Mouse (Mus musculus): ENCODE data around the gene E330017A01Rik. TPM values are rescaled to one million over a fixed set of nuclear protein-coding genes. Genes with fewer than 3 reads are reported as not detected.
A peak's percentile ranks its signal among the peaks of the same experiment; 100 is the strongest.
"Not testable (repeated sequence)": the region's sequence is repeated elsewhere in the genome, so short reads cannot be mapped to it uniquely, and the experiment has no call there.

The E330017A01Rik gene
- polyA plus RNA-seq, 1 experiment from 2014 or later = not detected

GRCm38 (mm10) chr16:58671212-58671985, 32.9 kb upstream of the E330017A01Rik start:
- Histone ChIP-seq H3K27ac (replicated peaks) (no peak overlapping the region), H3K36me3 (peaks cover 31% of the 10 kb centered on the region), H3K9me3 (replicated peaks) (no peaks in the 10 kb centered on the region), H3K4me3 (peak overlapping the region; percentile 93), H3K4me1 (peaks cover 15% of the 10 kb centered on the region), H3K27me3 (ENCODE audit: low read depth, poor library complexity, severe bottlenecking) (0 out of 2 replicates have a peak, but pooled peaks cover 4% of the 10 kb centered on the region)
- DNase-seq (ENCODE audit: low spot score) = no peak
- WGBS = 75% methylated on average over 8 of the region's 8 CpGs

GRCm38 (mm10) chr16:58670643-58671042, 32.1 kb upstream of the E330017A01Rik start:
- H3K4me1 ChIP-seq = peaks cover 15% of the 10 kb centered on the region
- H3K9me3 ChIP-seq (replicated peaks) = no peaks in the 10 kb centered on the region
- H3K4me3 ChIP-seq = peak overlapping the region; percentile 93
- peaks cover 25% of the 10 kb centered on the region for H3K36me3 ChIP-seq
- DNase-seq (ENCODE audit: low spot score) = no peak
- 0 out of 2 replicates have a peak, but pooled peaks cover 4% of the 10 kb centered on the region for H3K27me3 ChIP-seq (ENCODE audit: low read depth, poor library complexity, severe bottlenecking)
- H3K27ac ChIP-seq (replicated peaks) = peak overlapping the region; percentile 91
- under 1% methylated on average over 25 of the region's 25 CpGs for WGBS

GRCm38 (mm10) chr16:58669917-58670630, 31.5 kb upstream of the E330017A01Rik start, which contains the start of gene Cpox:
TSS of gene Cpox (plus strand) at chr16:58670292.
- H3K27me3 ChIP-seq (ENCODE audit: low read depth, poor library complexity, severe bottlenecking) = 0 out of 2 replicates have a peak, but pooled peaks cover 4% of the 10 kb centered on the region
- H3K4me1 ChIP-seq = peaks cover 15% of the 10 kb centered on the region
- no peaks in the 10 kb centered on the region for H3K9me3 ChIP-seq (replicated peaks)
- peak within 1 kb of the TSS; percentile 91 for H3K27ac ChIP-seq (replicated peaks)
- peak; percentile 84 for DNase-seq (ENCODE audit: low spot score)
- peak within 1 kb of the TSS; percentile 93 for H3K4me3 ChIP-seq
- under 1% methylated on average over 51 of the region's 51 CpGs for WGBS
- peaks cover 22% of the 10 kb centered on the region for H3K36me3 ChIP-seq

DNA sequence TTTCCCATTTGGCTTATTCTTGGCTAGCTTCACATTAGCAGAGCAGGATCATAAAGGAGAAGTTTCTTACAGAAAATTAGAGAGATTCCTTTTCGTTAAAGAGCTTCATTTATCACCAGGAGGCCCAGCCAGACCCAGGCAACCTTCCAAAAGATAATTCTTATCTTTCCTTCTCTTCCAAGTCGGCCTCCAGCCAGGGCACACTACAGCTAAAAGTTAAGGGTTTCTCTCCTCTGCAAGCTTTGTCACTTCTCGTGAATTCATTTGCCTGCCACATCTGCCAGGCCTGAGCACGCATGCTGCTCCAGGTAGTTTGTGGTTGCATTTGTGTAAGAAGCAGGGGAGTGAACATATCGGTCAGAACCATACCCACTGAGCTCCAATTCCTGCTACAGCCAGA, 30.7 kb upstream of the E330017A01Rik start:
- H3K27ac ChIP-seq (replicated peaks) = 0 out of 2 replicates have a peak overlapping the region, but pooled peaks have one; percentile 91
- H3K27me3 ChIP-seq (ENCODE audit: low read depth, poor library complexity, severe bottlenecking) = 0 out of 2 replicates have a peak, but pooled peaks cover 4% of the 10 kb centered on the region
- H3K9me3 ChIP-seq (replicated peaks) = no peaks in the 10 kb centered on the region
- H3K4me3 ChIP-seq = peak overlapping the region; percentile 93; the same call in 1 of the 2 replicates
- H3K4me1 ChIP-seq = peaks cover 15% of the 10 kb centered on the region
- DNase-seq (ENCODE audit: low spot score) = no peak
- WGBS = 66% methylated on average over 5 of the region's 5 CpGs
- H3K36me3 ChIP-seq = peaks cover 13% of the 10 kb centered on the region

DNA sequence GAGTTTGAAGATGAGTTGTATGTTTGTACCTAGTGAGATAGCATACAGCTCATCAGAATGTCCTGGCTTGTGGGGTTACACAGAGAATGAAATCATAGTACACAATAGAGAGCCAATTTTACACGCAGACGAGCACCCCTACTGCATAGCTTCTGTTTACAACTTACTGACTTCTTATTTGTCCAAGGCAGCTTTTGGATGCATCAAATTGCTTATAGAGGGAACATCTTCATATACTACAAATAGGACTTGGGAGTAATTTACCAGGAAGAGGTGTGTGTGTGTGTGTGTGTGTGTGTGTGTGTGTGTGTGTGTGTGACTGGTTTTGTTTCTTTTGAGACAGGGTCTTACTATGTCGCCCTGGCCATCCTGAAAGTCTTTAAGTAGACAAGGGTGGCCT, 30.0 kb upstream of the E330017A01Rik start:
- Histone ChIP-seq H3K27ac (replicated peaks) (no peak overlapping the region), H3K9me3 (replicated peaks) (no peaks in the 10 kb centered on the region), H3K27me3 (ENCODE audit: low read depth, poor library complexity, severe bottlenecking) (0 out of 2 replicates have a peak, but pooled peaks cover 4% of the 10 kb centered on the region), H3K36me3 (peaks cover 7% of the 10 kb centered on the region), H3K4me3 (no peak overlapping the region), H3K4me1 (peaks cover 15% of the 10 kb centered on the region)
- no peak for DNase-seq (ENCODE audit: low spot score)
- WGBS = 81% methylated on average over 3 of the region's 3 CpGs

DNA sequence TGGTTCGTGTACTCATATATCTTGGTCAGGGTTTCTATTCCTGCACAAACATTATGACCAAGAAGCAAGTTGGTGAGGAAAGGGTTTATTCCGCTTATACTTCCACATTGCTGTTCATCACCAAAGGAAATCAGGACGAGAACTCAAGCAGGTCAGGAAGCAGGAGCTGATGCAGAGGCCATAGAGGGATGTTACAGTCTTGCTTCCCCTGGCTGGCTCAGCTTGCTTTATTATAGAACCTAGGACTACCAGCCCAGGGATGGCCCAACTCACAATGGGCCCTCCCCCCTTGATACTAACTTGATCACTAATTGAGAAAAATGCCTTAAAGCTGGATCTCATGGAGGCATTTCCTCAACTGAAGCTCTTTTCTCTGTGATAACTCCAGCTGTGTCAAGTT, 28.1 kb upstream of the E330017A01Rik start:
- not testable (repeated sequence) for H3K36me3 ChIP-seq; H3K4me3 ChIP-seq; H3K9me3 ChIP-seq (replicated peaks); DNase-seq (ENCODE audit: low spot score); H3K27me3 ChIP-seq (ENCODE audit: low read depth, poor library complexity, severe bottlenecking); H3K27ac ChIP-seq (replicated peaks)
- WGBS = 81% methylated on average over 3 of the region's 3 CpGs
- H3K4me1 ChIP-seq = peaks cover 15% of the 10 kb centered on the region

DNA sequence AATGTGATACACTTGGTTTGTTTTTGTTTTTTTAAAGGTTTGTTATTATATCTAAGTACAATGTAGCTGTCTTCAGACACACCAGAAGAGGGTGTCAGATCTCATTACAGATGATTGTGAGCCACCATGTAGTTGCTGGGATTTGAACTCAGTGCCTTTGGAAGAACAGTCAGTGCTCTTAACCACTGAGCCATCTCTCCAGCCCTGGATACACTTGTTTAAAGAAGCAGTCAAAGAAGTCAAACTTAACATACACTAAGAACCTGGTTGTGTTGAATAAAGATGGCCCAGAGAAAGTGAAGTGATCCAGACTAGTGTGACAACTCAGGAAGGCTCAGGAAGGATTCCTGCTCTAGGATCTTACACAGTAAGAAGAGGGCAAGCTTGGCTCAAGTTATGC, 26.6 kb upstream of the E330017A01Rik start:
- H3K4me3 ChIP-seq; H3K9me3 ChIP-seq (replicated peaks); DNase-seq (ENCODE audit: low spot score); H3K27me3 ChIP-seq (ENCODE audit: low read depth, poor library complexity, severe bottlenecking); H3K4me1 ChIP-seq; H3K27ac ChIP-seq (replicated peaks); H3K36me3 ChIP-seq: not testable (repeated sequence)

GRCm38 (mm10) chr16:58663816-58664215, 25.3 kb upstream of the E330017A01Rik start:
- H3K4me3 ChIP-seq = no peak overlapping the region
- no peaks in the 10 kb centered on the region for H3K9me3 ChIP-seq (replicated peaks)
- H3K27ac ChIP-seq (replicated peaks) = no peak overlapping the region
- 86% methylated on average over 2 of the region's 2 CpGs for WGBS
- no peaks in the 10 kb centered on the region for H3K27me3 ChIP-seq (ENCODE audit: low read depth, poor library complexity, severe bottlenecking)
- H3K36me3 ChIP-seq = no peaks in the 10 kb centered on the region
- H3K4me1 ChIP-seq = no peaks in the 10 kb centered on the region
- no peak for DNase-seq (ENCODE audit: low spot score)

DNA sequence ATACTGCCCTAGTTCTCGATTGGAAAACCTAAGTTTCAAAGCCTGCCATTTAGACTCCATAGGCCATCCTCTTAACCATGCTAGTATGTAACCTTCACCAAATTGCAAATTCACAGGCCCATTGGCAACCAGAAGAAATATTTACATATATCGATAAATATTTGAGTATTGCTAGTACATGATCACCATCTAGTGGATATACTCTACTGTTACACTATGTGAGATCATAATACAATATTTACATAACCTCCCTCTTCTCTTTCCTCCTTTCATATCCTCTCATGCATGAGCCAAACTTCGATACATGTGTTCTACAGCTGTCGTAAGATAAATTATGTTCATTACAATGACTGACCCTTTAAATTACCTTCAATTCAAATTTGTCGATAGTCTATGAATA, 24.5 kb upstream of the E330017A01Rik start:
- H3K27me3 ChIP-seq (ENCODE audit: low read depth, poor library complexity, severe bottlenecking) = no peaks in the 10 kb centered on the region
- H3K4me3 ChIP-seq = no peak overlapping the region
- H3K36me3 ChIP-seq = no peaks in the 10 kb centered on the region
- H3K9me3 ChIP-seq (replicated peaks) = no peaks in the 10 kb centered on the region
- no peak for DNase-seq (ENCODE audit: low spot score)
- 85% methylated on average over 5 of the region's 5 CpGs for WGBS
- H3K27ac ChIP-seq (replicated peaks) = no peak overlapping the region
- no peaks in the 10 kb centered on the region for H3K4me1 ChIP-seq

GRCm38 (mm10) chr16:58662287-58662791, 23.8 kb upstream of the E330017A01Rik start:
- Histone ChIP-seq H3K4me1 (no peaks in the 10 kb centered on the region), H3K4me3 (no peak overlapping the region), H3K27ac (replicated peaks) (no peak overlapping the region), H3K36me3 (no peaks in the 10 kb centered on the region), H3K9me3 (replicated peaks) (no peaks in the 10 kb centered on the region), H3K27me3 (ENCODE audit: low read depth, poor library complexity, severe bottlenecking) (no peaks in the 10 kb centered on the region)
- DNase-seq (ENCODE audit: low spot score) = no peak

DNA sequence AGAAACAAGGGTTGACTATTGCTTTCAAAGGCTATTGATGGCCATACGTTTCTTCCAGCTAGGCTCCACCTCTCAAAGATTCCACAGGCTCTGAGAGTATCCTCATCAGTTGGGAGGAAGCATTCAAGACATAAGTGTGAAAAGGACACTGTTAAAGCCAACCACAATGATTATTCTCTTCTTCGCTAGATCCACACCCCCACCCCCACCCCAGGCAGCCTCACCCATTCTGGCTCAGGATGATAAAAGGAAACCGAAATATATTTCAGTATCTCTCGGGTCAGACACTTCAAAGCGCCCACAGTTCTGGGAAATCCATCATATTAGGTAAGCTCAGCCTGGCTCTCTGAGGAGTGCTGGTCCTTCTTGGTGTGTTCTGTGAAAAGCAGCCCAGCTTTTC, 23.3 kb upstream of the E330017A01Rik start:
- no peak for DNase-seq (ENCODE audit: low spot score)
- Histone ChIP-seq H3K27me3 (ENCODE audit: low read depth, poor library complexity, severe bottlenecking) (no peaks in the 10 kb centered on the region), H3K36me3 (no peaks in the 10 kb centered on the region), H3K4me3 (no peak overlapping the region), H3K27ac (replicated peaks) (no peak overlapping the region), H3K9me3 (replicated peaks) (no peaks in the 10 kb centered on the region), H3K4me1 (no peaks in the 10 kb centered on the region)
- 84% methylated on average over 5 of the region's 5 CpGs for WGBS

GRCm38 (mm10) chr16:58658668-58659067, 20.1 kb upstream of the E330017A01Rik start:
- no peaks in the 10 kb centered on the region for H3K27me3 ChIP-seq (ENCODE audit: low read depth, poor library complexity, severe bottlenecking)
- H3K36me3 ChIP-seq = no peaks in the 10 kb centered on the region
- no peak overlapping the region for H3K27ac ChIP-seq (replicated peaks)
- peak; percentile 8 for DNase-seq (ENCODE audit: low spot score)
- H3K9me3 ChIP-seq (replicated peaks) = no peaks in the 10 kb centered on the region
- no peaks in the 10 kb centered on the region for H3K4me1 ChIP-seq
- WGBS = 89% methylated on average over 6 of the region's 6 CpGs
- H3K4me3 ChIP-seq = no peak overlapping the region

GRCm38 (mm10) chr16:58656526-58656925, 18.0 kb upstream of the E330017A01Rik start:
- no peak overlapping the region for H3K4me3 ChIP-seq
- no peaks in the 10 kb centered on the region for H3K27me3 ChIP-seq (ENCODE audit: low read depth, poor library complexity, severe bottlenecking)
- 84% methylated on average over 4 of the region's 4 CpGs for WGBS
- H3K36me3 ChIP-seq = no peaks in the 10 kb centered on the region
- H3K27ac ChIP-seq (replicated peaks) = no peak overlapping the region
- H3K9me3 ChIP-seq (replicated peaks) = no peaks in the 10 kb centered on the region
- H3K4me1 ChIP-seq = no peaks in the 10 kb centered on the region
- peak; percentile 2 for DNase-seq (ENCODE audit: low spot score)

Data from midbrain, embryonic 10.5 days (tissue).